Mouse (Mus musculus): ENCODE data around the gene Aff4.

DNA sequence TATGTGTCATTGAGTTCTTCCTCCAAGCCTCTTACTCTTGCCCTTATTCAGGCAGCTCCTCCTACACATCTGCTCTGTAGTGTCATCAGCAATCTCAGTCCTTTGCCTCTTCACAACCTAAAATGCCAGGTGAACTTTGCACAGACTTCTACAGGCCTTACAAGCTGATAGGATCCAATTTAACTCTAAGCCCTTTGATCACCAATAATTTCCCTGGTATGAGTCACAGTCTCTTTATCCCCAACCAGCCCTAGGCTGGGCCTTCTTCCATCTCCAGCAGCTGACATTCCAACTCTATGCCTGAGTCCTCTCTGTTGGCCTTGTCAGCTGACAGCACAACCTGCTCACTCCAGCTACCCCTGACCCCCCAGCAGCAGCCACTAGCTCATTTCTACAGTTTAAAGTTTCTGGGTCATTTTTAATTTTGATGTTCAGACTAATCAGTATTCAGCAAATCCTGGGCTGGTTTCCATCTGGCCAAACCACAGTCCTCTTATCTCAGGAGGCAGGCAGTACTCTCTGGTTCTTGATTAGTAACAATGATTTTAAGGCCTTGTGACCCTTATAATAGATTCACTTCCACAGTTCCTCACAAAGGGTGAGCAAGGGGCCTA is 42.3 kb upstream of the Aff4 start:
- TF ChIP-seq CTCF (IDR thresholded peaks at IDR 0.05; ENCODE audit: low read depth) (no peak), EP300 (IDR thresholded peaks at IDR 0.05; ENCODE audit: low read depth) (0 out of 2 replicates have a peak, but pooled peaks have one; percentile 16)

Data from liver, embryonic 14.5 days (tissue).